Mouse (Mus musculus) testis, adult 2 months (tissue): ENCODE data around the gene Mtpn.

ENCODE experiments used
- CTCF ChIP-seq: fragments of 200-500 bp; IDR thresholded peaks from 2 replicates; pipeline ENCODE4 v1.5.1; 2012; ENCODE audit warnings: low read depth, mild to moderate bottlenecking, inconsistent platforms, low read length, moderate library complexity; ENCODE audit not compliant: control insufficient read depth, insufficient read depth, insufficient replicate concordance
- POLR2A ChIP-seq: fragments of 200-500 bp; IDR thresholded peaks from 2 replicates; pipeline ENCODE4 v1.6.1; 2012; ENCODE audit warnings: low read depth, mild to moderate bottlenecking, inconsistent platforms, low read length, moderate library complexity; ENCODE audit not compliant: control insufficient read depth

GRCm38 (mm10) chr6:35476830-35477229 lies 62.9 kb downstream of the Mtpn start:
- no peak for TF ChIP-seq POLR2A
- no peak for TF ChIP-seq CTCF
